Mouse (Mus musculus): ENCODE measurements at regions not wholly inside any gene's neighbourhood (a gene's known extent, or its start where the extent isn't known, plus 50 kb on each side); places are given as distances from the start of the nearest gene placed in this dataset.

- TF ChIP-seq CTCF (IDR thresholded peaks at IDR 0.05; ENCODE audit: low read depth, low read length), result no peak
- TF ChIP-seq POLR2A (IDR thresholded peaks at IDR 0.05; ENCODE audit: borderline replicate concordance, low read depth, low read length), result no peak
- peaks cover 8% of the 10 kb centered on the region for H3K4me1 ChIP-seq (ENCODE audit: control insufficient read depth, insufficient read depth, low read length)
- no peak overlapping the region for H3K27ac ChIP-seq (ENCODE audit: insufficient read depth, low read depth, low read length)
- no peak overlapping the region for H3K4me3 ChIP-seq (ENCODE audit: insufficient read depth, low read length)
These were observed 343.8 kb upstream of the Gm10131 start for GRCm38 (mm10) chr8:34455376-34455775.

GRCm38 (mm10) chr8:34452811-34453210 lies 341.3 kb upstream of the Gm10131 start:
- TF ChIP-seq POLR2A (IDR thresholded peaks at IDR 0.05; ENCODE audit: borderline replicate concordance, low read depth, low read length), result no peak
- TF ChIP-seq CTCF (IDR thresholded peaks at IDR 0.05; ENCODE audit: low read depth, low read length), result no peak
- no peaks in the 10 kb centered on the region for H3K4me1 ChIP-seq (ENCODE audit: control insufficient read depth, insufficient read depth, low read length)
- H3K27ac ChIP-seq (ENCODE audit: insufficient read depth, low read depth, low read length), result no peak overlapping the region
- H3K4me3 ChIP-seq (ENCODE audit: insufficient read depth, low read length), result no peak overlapping the region

- TF ChIP-seq POLR2A (IDR thresholded peaks at IDR 0.05; ENCODE audit: borderline replicate concordance, low read depth, low read length), result no peak
- TF ChIP-seq CTCF (IDR thresholded peaks at IDR 0.05; ENCODE audit: low read depth, low read length), result no peak
- no peaks in the 10 kb centered on the region for H3K4me1 ChIP-seq (ENCODE audit: control insufficient read depth, insufficient read depth, low read length)
- no peak overlapping the region for H3K27ac ChIP-seq (ENCODE audit: insufficient read depth, low read depth, low read length)
- no peak overlapping the region for H3K4me3 ChIP-seq (ENCODE audit: insufficient read depth, low read length)
These were observed 339.9 kb upstream of the Gm10131 start for GRCm38 (mm10) chr8:34451211-34452000.

DNA sequence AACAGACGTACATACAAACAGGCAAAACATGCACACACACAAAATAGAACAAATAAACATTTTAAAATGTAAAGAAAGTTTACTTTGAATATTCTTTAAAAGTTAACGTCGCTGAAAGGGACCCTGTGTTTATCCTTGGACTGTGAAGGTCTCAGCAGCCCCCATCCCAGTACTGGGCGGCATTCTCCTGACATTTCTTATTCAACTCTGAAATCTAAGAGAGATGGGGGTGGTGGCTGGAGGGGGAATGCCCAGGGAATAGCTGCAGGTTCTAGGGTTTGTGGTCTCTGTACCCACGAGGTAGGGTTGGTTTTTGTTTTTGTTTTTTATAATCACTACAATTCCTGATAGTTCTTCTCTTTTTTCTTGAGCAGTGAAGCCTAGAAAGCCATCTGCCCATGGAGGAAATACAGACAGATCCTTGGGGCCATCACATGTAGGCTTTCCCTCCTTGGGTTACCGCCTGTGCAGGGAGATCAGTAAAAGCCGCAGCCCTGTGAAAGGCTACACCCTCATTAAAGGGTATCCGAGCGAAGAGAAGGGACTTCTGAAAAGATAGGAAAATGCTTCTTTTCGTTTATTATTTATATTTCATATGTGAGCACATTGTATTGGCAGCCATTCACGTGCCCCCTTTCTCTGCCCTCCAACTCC lies 338.0 kb upstream of the Gm10131 start:
- Histone ChIP-seq H3K4me3 (ENCODE audit: insufficient read depth, low read length) (no peak overlapping the region), H3K4me1 (ENCODE audit: control insufficient read depth, insufficient read depth, low read length) (no peaks in the 10 kb centered on the region), H3K27ac (ENCODE audit: insufficient read depth, low read depth, low read length) (no peak overlapping the region)
- TF ChIP-seq CTCF (IDR thresholded peaks at IDR 0.05; ENCODE audit: low read depth, low read length) (no peak), POLR2A (IDR thresholded peaks at IDR 0.05; ENCODE audit: borderline replicate concordance, low read depth, low read length) (no peak)

- Histone ChIP-seq H3K4me1 (ENCODE audit: control insufficient read depth, insufficient read depth, low read length) (no peaks in the 10 kb centered on the region), H3K27ac (ENCODE audit: insufficient read depth, low read depth, low read length) (no peak overlapping the region), H3K4me3 (ENCODE audit: insufficient read depth, low read length) (no peak overlapping the region)
- TF ChIP-seq CTCF (IDR thresholded peaks at IDR 0.05; ENCODE audit: low read depth, low read length) (no peak), POLR2A (IDR thresholded peaks at IDR 0.05; ENCODE audit: borderline replicate concordance, low read depth, low read length) (no peak)
These were observed 336.6 kb upstream of the Gm10131 start for GRCm38 (mm10) chr8:34447880-34448830.

DNA sequence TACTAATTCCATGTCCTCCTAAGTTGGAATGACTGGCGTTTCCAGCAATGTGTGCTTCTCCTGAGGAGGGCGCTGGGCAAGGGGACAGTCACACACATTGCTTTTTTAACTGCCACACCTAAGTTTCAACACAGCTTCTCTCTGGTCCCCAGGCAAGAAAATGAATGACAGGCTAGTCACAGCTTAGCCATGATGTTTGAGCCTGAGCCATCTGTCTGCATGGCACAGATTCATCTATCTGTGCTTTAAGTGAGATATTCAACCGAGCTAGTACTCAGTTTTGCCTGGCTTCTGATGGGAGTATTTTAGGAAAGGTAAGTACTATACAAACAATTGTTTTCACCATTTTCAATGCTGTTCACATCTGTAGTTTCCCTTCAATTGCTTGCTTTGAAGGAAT lies 331.2 kb upstream of the Gm10131 start:
- TF ChIP-seq POLR2A (IDR thresholded peaks at IDR 0.05; ENCODE audit: borderline replicate concordance, low read depth, low read length) (no peak), CTCF (IDR thresholded peaks at IDR 0.05; ENCODE audit: low read depth, low read length) (no peak)
- no peak overlapping the region for H3K27ac ChIP-seq (ENCODE audit: insufficient read depth, low read depth, low read length)
- H3K4me3 ChIP-seq (ENCODE audit: insufficient read depth, low read length), result no peak overlapping the region
- no peaks in the 10 kb centered on the region for H3K4me1 ChIP-seq (ENCODE audit: control insufficient read depth, insufficient read depth, low read length)

DNA sequence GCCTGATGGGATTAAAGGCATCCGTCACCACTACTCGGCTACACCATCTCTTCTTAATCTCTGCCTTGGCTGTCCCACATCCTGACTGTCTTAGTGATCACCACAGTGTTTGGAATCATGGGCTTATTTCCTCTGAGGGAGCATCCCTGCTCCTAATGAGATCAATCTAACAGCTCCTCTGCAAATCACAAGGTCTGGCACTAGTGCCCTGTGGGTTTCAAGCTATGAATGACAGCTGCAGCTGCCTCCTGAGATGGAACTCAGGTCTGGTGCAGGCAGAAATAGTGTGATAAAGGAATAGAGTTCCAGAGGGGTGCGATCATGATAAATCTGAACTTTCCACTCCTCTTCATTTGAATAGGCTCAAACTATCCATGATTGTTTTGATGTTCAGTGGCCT lies 330.2 kb upstream of the Gm10131 start:
- Histone ChIP-seq H3K4me3 (ENCODE audit: insufficient read depth, low read length) (no peak overlapping the region), H3K27ac (ENCODE audit: insufficient read depth, low read depth, low read length) (no peak overlapping the region), H3K4me1 (ENCODE audit: control insufficient read depth, insufficient read depth, low read length) (no peaks in the 10 kb centered on the region)
- TF ChIP-seq POLR2A (IDR thresholded peaks at IDR 0.05; ENCODE audit: borderline replicate concordance, low read depth, low read length), result no peak
- no peak for TF ChIP-seq CTCF (IDR thresholded peaks at IDR 0.05; ENCODE audit: low read depth, low read length)

- no peak for TF ChIP-seq CTCF (IDR thresholded peaks at IDR 0.05; ENCODE audit: low read depth, low read length)
- no peak for TF ChIP-seq POLR2A (IDR thresholded peaks at IDR 0.05; ENCODE audit: borderline replicate concordance, low read depth, low read length)
- Histone ChIP-seq H3K4me3 (ENCODE audit: insufficient read depth, low read length) (no peak overlapping the region), H3K27ac (ENCODE audit: insufficient read depth, low read depth, low read length) (no peak overlapping the region), H3K4me1 (ENCODE audit: control insufficient read depth, insufficient read depth, low read length) (no peaks in the 10 kb centered on the region)
These were observed 329.2 kb upstream of the Gm10131 start for GRCm38 (mm10) chr8:34440771-34441170.

- H3K4me3 ChIP-seq (ENCODE audit: insufficient read depth, low read length), result no peak overlapping the region
- TF ChIP-seq CTCF (IDR thresholded peaks at IDR 0.05; ENCODE audit: low read depth, low read length) (no peak), POLR2A (IDR thresholded peaks at IDR 0.05; ENCODE audit: borderline replicate concordance, low read depth, low read length) (no peak)
- H3K27ac ChIP-seq (ENCODE audit: insufficient read depth, low read depth, low read length), result no peak overlapping the region
- H3K4me1 ChIP-seq (ENCODE audit: control insufficient read depth, insufficient read depth, low read length), result no peaks in the 10 kb centered on the region
These were observed 327.2 kb upstream of the Gm10131 start for GRCm38 (mm10) chr8:34438771-34439170.
